Mouse (Mus musculus) inflammation-experienced regulatory T-cells, adult 16 weeks (primary cell): ENCODE data around the gene Magea4. TPM values are rescaled to one million over a fixed set of nuclear protein-coding genes. Genes with fewer than 3 reads are reported as not detected.

Experiments used
- polyA plus RNA-seq: library from polyadenylated mRNA; unstranded; fragments of 100-300 nt; shearing (Covaris generic); gene quantifications from one replicate; pipeline ENCODE4 v1.2.1, GENCODE M21; 2017

The Magea4 gene
- not detected for polyA plus RNA-seq

GRCm38 (mm10) chrX:72221717-72222116, at the start of gene Magea4:
Gene Magea4, plus strand, starts transcription at chrX:72222017.

Other genes starting within 250 kb of the Magea4 start
- not detected for gene Fate1, start 249.0 kb upstream of the Magea4 start, polyA plus RNA-seq
- 0.24 TPM for gene Cnga2, start 230.2 kb upstream of the Magea4 start, polyA plus RNA-seq
- 0.09 TPM for gene Gabre, start 52.8 kb downstream of the Magea4 start, polyA plus RNA-seq
- gene Magea10, start 164.8 kb downstream of the Magea4 start, polyA plus RNA-seq, result not detected